Mouse (Mus musculus) T-cell, adult 2 months (primary cell): ENCODE results near the gene Klhl10.
A peak's percentile ranks its signal among the peaks of the same experiment; 100 is the strongest.

ENCODE experiments used
- DNase-seq: peaks from one replicate; pipeline ENCODE4 v3.0.0; 2022; ENCODE audit warnings: low spot score

The Klhl10 gene

DNA sequence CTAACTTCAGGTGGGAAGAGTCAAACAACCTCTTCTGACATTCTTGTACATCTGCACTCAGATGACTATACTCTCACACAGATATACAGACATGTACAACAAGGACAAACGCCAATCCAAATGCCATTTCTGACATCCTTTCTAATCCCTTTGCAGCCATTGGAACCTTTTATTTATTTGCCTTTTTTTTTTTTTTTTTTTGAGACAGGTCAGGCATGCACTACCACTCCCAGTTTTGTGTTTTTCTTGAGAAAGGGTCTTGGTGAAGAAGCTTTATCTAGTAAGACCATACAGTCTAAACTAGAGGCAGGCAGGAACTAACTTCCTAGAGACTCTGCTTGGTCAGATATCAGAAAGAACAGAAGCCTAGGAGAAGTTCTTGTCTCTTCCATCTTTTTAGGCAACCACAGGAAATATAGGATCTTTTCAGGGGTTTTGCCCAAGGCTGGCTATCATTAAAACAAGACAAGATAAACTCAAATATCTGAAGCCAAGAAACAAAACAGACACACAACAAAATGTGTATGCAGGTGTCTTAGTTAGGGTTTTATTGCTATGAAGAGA, 23.6 kb downstream of the Klhl10 start:
- no peak for DNase-seq

DNA sequence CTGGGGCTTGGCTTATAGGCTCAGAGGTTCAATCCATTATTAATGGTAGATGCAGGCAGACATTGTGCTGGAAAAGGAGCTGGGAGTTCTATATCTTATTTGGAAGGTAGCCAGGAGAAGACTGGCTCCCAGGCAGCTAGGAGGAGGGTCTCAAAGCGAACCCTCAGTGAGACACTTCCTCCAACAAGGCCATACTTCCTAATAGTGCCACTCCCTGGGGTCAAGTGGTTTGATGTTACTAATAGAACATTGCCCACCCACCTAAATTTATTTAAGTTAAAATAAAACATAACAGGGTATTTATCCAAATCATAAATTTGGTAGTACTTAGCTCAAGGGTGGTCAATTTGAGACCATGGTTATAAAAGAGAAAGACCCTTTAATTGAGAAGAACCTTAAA, 24.1 kb downstream of the Klhl10 start:
- DNase-seq, result no peak

GRCm38 (mm10) chr11:100471352-100472196, 29.9 kb downstream of the Klhl10 start:
- peak; percentile 1 for DNase-seq

DNA sequence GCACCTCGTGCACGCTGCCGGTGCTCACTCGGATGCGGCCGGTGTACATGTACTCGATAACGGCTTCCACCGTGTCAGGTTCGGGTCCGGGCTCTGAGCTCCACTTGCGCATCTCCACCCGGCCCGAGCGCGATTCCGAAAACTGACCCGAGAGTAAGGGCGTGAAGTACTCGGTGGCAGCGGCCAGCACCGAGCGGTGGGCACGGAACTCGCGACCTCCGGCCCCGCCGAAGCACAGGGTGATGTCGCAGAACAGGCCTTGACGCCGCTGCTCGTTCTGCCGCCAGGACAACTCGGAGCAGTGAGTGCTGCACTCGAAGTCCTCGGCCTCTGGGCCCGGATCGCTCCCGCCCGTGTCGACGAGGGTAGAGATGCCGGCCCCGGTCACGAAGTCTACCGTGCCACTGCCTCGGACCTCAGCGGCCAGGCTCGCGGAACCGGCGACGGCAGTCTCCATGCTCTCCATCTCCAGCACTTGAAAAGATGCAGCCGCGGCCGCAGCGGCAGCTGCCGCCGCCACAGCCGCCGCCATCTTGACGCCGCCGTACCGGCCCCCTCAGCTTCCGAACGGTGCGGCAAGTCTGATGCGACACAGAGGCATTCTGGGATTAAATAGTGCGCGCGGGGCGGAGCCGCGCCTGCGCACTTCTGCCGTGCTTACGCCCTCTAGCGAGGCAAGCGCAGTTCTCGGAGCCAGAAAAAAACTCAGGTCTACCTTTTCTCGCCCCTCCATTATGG, 30.6 kb downstream of the Klhl10 start, which contains the start of gene Klhl11:
TSS of gene Klhl11 (minus strand) at position 545 of the 738 bp plus-strand sequence.
- peak; percentile 95 for DNase-seq

DNA sequence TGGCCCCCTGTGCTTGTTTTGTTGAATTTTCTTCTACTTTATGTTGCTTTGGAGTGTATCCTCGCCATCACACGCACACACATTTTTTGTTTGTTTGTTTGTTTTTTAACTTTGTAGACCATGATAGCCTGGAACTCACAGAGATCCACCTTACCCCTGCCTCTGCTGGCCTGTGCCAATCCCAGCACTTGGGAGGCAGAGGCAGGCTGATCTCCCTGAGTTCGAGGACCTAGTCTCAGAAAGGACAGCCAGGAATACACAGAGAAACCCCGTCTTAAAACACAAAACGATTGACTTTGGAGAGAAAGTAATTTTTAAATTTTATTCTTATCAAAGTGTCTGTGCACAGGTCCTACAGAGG, 31.2 kb downstream of the Klhl10 start:
- DNase-seq, result no peak

GRCm38 (mm10) chr11:100476281-100476680, 34.6 kb downstream of the Klhl10 start:
- DNase-seq, result no peak

- DNase-seq, result no peak
These were observed 37.4 kb downstream of the Klhl10 start for GRCm38 (mm10) chr11:100479152-100479551.

- DNase-seq, result no peak
These were observed 42.7 kb downstream of the Klhl10 start for GRCm38 (mm10) chr11:100484461-100484860.

- DNase-seq, result peak; percentile 27
These were observed 44.3 kb downstream of the Klhl10 start for GRCm38 (mm10) chr11:100485801-100486538.

GRCm38 (mm10) chr11:100490951-100491350, 49.2 kb downstream of the Klhl10 start:
- DNase-seq, result peak; percentile 9

GRCm38 (mm10) chr11:100493771-100494170, 52.1 kb downstream of the Klhl10 start:
- no peak for DNase-seq

GRCm38 (mm10) chr11:100500241-100500640, 58.5 kb downstream of the Klhl10 start:
- no peak for DNase-seq

- DNase-seq, result no peak
These were observed 58.9 kb downstream of the Klhl10 start for GRCm38 (mm10) chr11:100500651-100501050.

DNA sequence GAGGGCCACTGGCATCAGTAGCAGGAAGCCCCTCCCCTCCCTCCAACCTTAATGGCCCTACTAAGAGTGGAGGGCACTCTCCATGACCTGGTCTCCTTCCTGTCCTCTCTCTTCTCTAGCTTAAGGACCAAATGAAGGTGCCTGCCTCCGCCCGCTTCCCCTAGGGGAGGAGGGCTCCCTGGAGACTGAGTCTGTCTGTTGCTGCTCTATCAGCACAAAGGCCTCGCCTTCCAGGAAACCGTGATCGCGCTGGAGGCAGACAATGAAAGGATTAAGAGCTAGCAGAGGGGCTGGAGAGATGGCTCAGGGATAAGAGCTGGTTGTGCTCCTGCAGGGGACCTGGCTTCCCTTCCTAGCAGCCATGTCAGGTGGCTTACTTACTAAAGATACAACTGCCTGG, 59.6 kb downstream of the Klhl10 start:
- DNase-seq, result no peak

DNA sequence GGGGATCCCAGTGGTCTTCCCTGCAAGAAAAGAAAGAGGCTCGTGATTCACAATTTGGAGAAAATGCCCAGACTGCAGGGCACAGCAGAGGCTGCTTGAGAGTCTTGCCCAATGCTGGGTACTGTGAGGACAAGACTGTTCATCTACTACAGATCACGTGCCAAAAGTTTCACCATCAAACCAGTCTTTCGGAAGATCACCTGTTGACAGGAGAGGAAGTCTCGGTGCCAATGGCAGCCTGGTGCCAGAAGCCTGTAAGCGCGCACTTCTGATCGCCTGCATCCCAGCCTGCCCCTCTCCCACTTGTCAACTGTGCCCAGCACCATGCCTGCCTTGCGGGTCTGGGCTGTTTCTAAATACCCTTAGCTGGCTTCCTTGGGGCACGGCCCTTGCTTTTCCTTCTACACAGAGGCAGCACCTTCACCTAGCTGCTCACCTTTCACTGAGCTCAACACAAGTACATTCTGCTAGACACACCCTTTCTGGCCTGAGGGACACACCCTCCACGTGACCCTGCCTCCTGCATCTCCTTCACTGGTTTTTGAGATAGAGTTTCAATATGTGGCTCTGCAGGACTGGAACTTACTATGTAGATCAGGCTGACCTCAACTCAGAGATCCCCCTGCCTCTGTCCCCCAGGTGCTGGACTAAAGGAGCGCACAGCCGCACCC, 63.4 kb downstream of the Klhl10 start:
- no peak for DNase-seq

GRCm38 (mm10) chr11:100505997-100506396, 64.3 kb downstream of the Klhl10 start:
- no peak for DNase-seq
